Mouse (Mus musculus): ENCODE measurements around the gene Irf8. TPM values are rescaled to one million over a fixed set of nuclear protein-coding genes. Genes with fewer than 3 reads are reported as not detected.
A peak's percentile ranks its signal among the peaks of the same experiment; 100 is the strongest.

Irf8 gene
- polyA plus RNA-seq, 2 experiments, result 4.2 to 8.9 TPM

GRCm38 (mm10) chr8:120726051-120726450 is 10.1 kb upstream of the Irf8 start:
- TF ChIP-seq CTCF (IDR thresholded peaks at IDR 0.05; ENCODE audit: low read depth), result no peak
- TF ChIP-seq EP300 (IDR thresholded peaks at IDR 0.05; ENCODE audit: low read depth), result no peak
- Histone ChIP-seq H3K27ac (no peak overlapping the region), H3K9me3 (ENCODE audit: control insufficient read depth, low read length) (no peaks in the 10 kb centered on the region), H3K4me1 (replicated peaks; ENCODE audit: control insufficient read depth in 2 of 2, insufficient read depth in 2 of 2, low read length in 1 of 2) (peaks cover 0 to 6% of the 10 kb centered on the region in 2 experiments; a peak in 2 of 4 replicates), H3K27me3 (ENCODE audit: control insufficient read depth, insufficient read depth, low read length) (no peaks in the 10 kb centered on the region), H3K4me2 (ENCODE audit: low read depth) (no peak overlapping the region), H3K36me3 (replicated peaks; ENCODE audit: control insufficient read depth, insufficient read depth, low read depth) (no peaks in the 10 kb centered on the region), H3K4me3 (ENCODE audit: insufficient read depth in 1 of 2, low read depth in 2 of 2, low read length in 2 of 2) (no peak overlapping the region), H3K9ac (replicated peaks) (no peak overlapping the region)
- 23% methylated on average over 5 of the region's 5 CpGs for WGBS (ENCODE audit: insufficient replicate concordance)
- DNase-seq (ENCODE audit: low read depth in 3 of 3, low spot score in 3 of 3) (no peak), ATAC-seq (ENCODE audit: insufficient read depth) (no peak)

GRCm38 (mm10) chr8:120728488-120729160 is 7.5 kb upstream of the Irf8 start:
- ATAC-seq (ENCODE audit: insufficient read depth) (0 out of 2 replicates have a peak, but pooled peaks have one; percentile 28), DNase-seq (ENCODE audit: low read depth in 3 of 3, low spot score in 3 of 3) (no peak)
- TF ChIP-seq EP300 (IDR thresholded peaks at IDR 0.05; ENCODE audit: low read depth) (no peak), CTCF (IDR thresholded peaks at IDR 0.05; ENCODE audit: low read depth) (no peak)
- Histone ChIP-seq H3K9me3 (ENCODE audit: control insufficient read depth, low read length) (no peaks in the 10 kb centered on the region), H3K27ac (no peak overlapping the region), H3K4me1 (replicated peaks; ENCODE audit: control insufficient read depth in 2 of 2, insufficient read depth in 2 of 2, low read length in 1 of 2) (peaks cover 0 to 6% of the 10 kb centered on the region in 2 experiments; a peak in 2 of 4 replicates), H3K4me2 (ENCODE audit: low read depth) (no peak overlapping the region), H3K27me3 (ENCODE audit: control insufficient read depth, insufficient read depth, low read length) (no peaks in the 10 kb centered on the region), H3K4me3 (ENCODE audit: insufficient read depth in 1 of 2, low read depth in 2 of 2, low read length in 2 of 2) (no peak overlapping the region), H3K36me3 (replicated peaks; ENCODE audit: control insufficient read depth, insufficient read depth, low read depth) (no peaks in the 10 kb centered on the region), H3K9ac (replicated peaks) (no peak overlapping the region)
- 36% methylated on average over 9 of the region's 9 CpGs for WGBS (ENCODE audit: insufficient replicate concordance)

- H3K27me3 ChIP-seq (ENCODE audit: control insufficient read depth, insufficient read depth, low read length), result peaks cover 20% of the 10 kb centered on the region
- no peaks in the 10 kb centered on the region for H3K36me3 ChIP-seq (replicated peaks; ENCODE audit: control insufficient read depth, insufficient read depth, low read depth)
- no peak for TF ChIP-seq EP300 (IDR thresholded peaks at IDR 0.05; ENCODE audit: low read depth)
- TF ChIP-seq CTCF (IDR thresholded peaks at IDR 0.05; ENCODE audit: low read depth), result no peak
- no peak for DNase-seq (ENCODE audit: low read depth in 3 of 3, low spot score in 3 of 3)
- no peak overlapping the region for H3K27ac ChIP-seq
- H3K4me3 ChIP-seq (ENCODE audit: insufficient read depth in 1 of 2, low read depth in 2 of 2, low read length in 2 of 2), result no peak overlapping the region
- H3K4me2 ChIP-seq (ENCODE audit: low read depth), result no peak overlapping the region
- H3K4me1 ChIP-seq (replicated peaks; ENCODE audit: control insufficient read depth in 2 of 2, insufficient read depth in 2 of 2, low read length in 1 of 2), result peaks cover 0 to 6% of the 10 kb centered on the region in 2 experiments; a peak in 2 of 4 replicates
- no peak overlapping the region for H3K9ac ChIP-seq (replicated peaks)
- H3K9me3 ChIP-seq (ENCODE audit: control insufficient read depth, low read length), result no peaks in the 10 kb centered on the region
- 51% methylated on average over 14 of the region's 14 CpGs for WGBS (ENCODE audit: insufficient replicate concordance)
- no peak for ATAC-seq (ENCODE audit: insufficient read depth)
Observed at GRCm38 (mm10) chr8:120731582-120731981, 4.6 kb upstream of the Irf8 start.

GRCm38 (mm10) chr8:120732068-120732467 is 4.1 kb upstream of the Irf8 start:
- TF ChIP-seq EP300 (IDR thresholded peaks at IDR 0.05; ENCODE audit: low read depth) (no peak), CTCF (IDR thresholded peaks at IDR 0.05; ENCODE audit: low read depth) (no peak)
- peaks cover 0 to 6% of the 10 kb centered on the region in 2 experiments; a peak in 2 of 4 replicates for H3K4me1 ChIP-seq (replicated peaks; ENCODE audit: control insufficient read depth in 2 of 2, insufficient read depth in 2 of 2, low read length in 1 of 2)
- no peaks in the 10 kb centered on the region for H3K36me3 ChIP-seq (replicated peaks; ENCODE audit: control insufficient read depth, insufficient read depth, low read depth)
- H3K4me2 ChIP-seq (ENCODE audit: low read depth), result no peak overlapping the region
- ATAC-seq (ENCODE audit: insufficient read depth) (no peak), DNase-seq (ENCODE audit: low read depth in 3 of 3, low spot score in 3 of 3) (no peak)
- H3K27me3 ChIP-seq (ENCODE audit: control insufficient read depth, insufficient read depth, low read length), result peaks cover 20% of the 10 kb centered on the region
- no peak overlapping the region for H3K4me3 ChIP-seq (ENCODE audit: insufficient read depth in 1 of 2, low read depth in 2 of 2, low read length in 2 of 2)
- H3K9ac ChIP-seq (replicated peaks), result no peak overlapping the region
- WGBS (ENCODE audit: insufficient replicate concordance), result 43% methylated on average over 5 of the region's 6 CpGs
- H3K27ac ChIP-seq, result no peak overlapping the region
- H3K9me3 ChIP-seq (ENCODE audit: control insufficient read depth, low read length), result no peaks in the 10 kb centered on the region

GRCm38 (mm10) chr8:120736486-120736885 is 328 bp downstream of the Irf8 start:
- WGBS (ENCODE audit: insufficient replicate concordance), result 4% methylated on average over 11 of the region's 11 CpGs
- TF ChIP-seq CTCF (IDR thresholded peaks at IDR 0.05; ENCODE audit: low read depth) (no peak), EP300 (IDR thresholded peaks at IDR 0.05; ENCODE audit: low read depth) (no peak)
- Histone ChIP-seq H3K4me3 (ENCODE audit: insufficient read depth in 1 of 2, low read depth in 2 of 2, low read length in 2 of 2) (peak overlapping the region; percentile 44 to 52), H3K4me2 (ENCODE audit: low read depth) (peak overlapping the region; percentile 61), H3K27me3 (ENCODE audit: control insufficient read depth, insufficient read depth, low read length) (peaks cover 20% of the 10 kb centered on the region), H3K36me3 (replicated peaks; ENCODE audit: control insufficient read depth, insufficient read depth, low read depth) (no peaks in the 10 kb centered on the region), H3K9ac (replicated peaks) (no peak overlapping the region), H3K9me3 (ENCODE audit: control insufficient read depth, low read length) (no peaks in the 10 kb centered on the region), H3K27ac (no peak overlapping the region), H3K4me1 (replicated peaks; ENCODE audit: control insufficient read depth in 2 of 2, insufficient read depth in 2 of 2, low read length in 1 of 2) (no peaks in the 10 kb centered on the region)
- DNase-seq (ENCODE audit: low read depth in 3 of 3, low spot score in 3 of 3), result no peak
- no peak; the same call in 1 of the 2 replicates for ATAC-seq (ENCODE audit: insufficient read depth)
